Mouse (Mus musculus): ENCODE measurements around the gene Gys2. TPM values are rescaled to one million over a fixed set of nuclear protein-coding genes. Genes with fewer than 3 reads are reported as not detected.
"Not testable (repeated sequence)": the region's sequence is repeated elsewhere in the genome, so short reads cannot be mapped to it uniquely, and the experiment has no call there.

Gene Gys2
- total RNA-seq (2014; rRNA removed) (0.10 and 0.18 TPM in 2 replicates), polyA plus RNA-seq (2015; fragmentation: Nextera tagmentation; extraction: Ambion mirVana) (0.38 TPM in 1 of 2 replicates, not detected in the other)

GRCm38 (mm10) chr6:142472801-142473203 lies at the start of gene Gys2:
Gene Gys2 (minus strand): TSS chr6:142473109.
- H3K4me1 ChIP-seq (ENCODE audit: insufficient read depth, low read length) = no peaks in the 10 kb centered on the region
- 52% methylated on average over 4 of the region's 4 CpGs for WGBS
- H3K4me3 ChIP-seq (ENCODE audit: low read length) = no peak within 1 kb of the TSS
- H3K27me3 ChIP-seq (ENCODE audit: insufficient read depth, low read length) = no peaks in the 10 kb centered on the region
- H3K36me3 ChIP-seq (ENCODE audit: insufficient read depth, low read length) = no peaks in the 10 kb centered on the region
- no peak for TF ChIP-seq CTCF (IDR thresholded peaks at IDR 0.05; ENCODE audit: low read depth)
- no peaks in the 10 kb centered on the region for H3K9me3 ChIP-seq (ENCODE audit: low read length)
- no peak within 1 kb of the TSS for H3K27ac ChIP-seq
- DNase-seq (ENCODE audit: low spot score) (no peak), ATAC-seq (no peak)
- no peak within 1 kb of the TSS for H3K4me2 ChIP-seq (ENCODE audit: low read depth, low read length)
- H3K9ac ChIP-seq (replicated peaks; ENCODE audit: low read length) = no peak within 1 kb of the TSS

GRCm38 (mm10) chr6:142521591-142522110 lies 48.7 kb upstream of the Gys2 start:
- ATAC-seq = no peak
- no peak for TF ChIP-seq CTCF (IDR thresholded peaks at IDR 0.05; ENCODE audit: low read depth)
- WGBS = 83% methylated on average over 12 of the region's 12 CpGs

GRCm38 (mm10) chr6:142519110-142519509 lies 46.2 kb upstream of the Gys2 start:
- peak; percentile 86 for DNase-seq (ENCODE audit: low spot score)
- peak; percentile 82 for TF ChIP-seq CTCF (IDR thresholded peaks at IDR 0.05; ENCODE audit: low read depth)
- WGBS = 13% methylated on average over 6 of the region's 6 CpGs

More at GRCm38 (mm10) chr6:142521591-142522110, 48.7 kb upstream of the Gys2 start:
- no peaks in the 10 kb centered on the region for H3K36me3 ChIP-seq (ENCODE audit: insufficient read depth, low read length)
- no peak overlapping the region for H3K27ac ChIP-seq
- no peak overlapping the region for H3K4me3 ChIP-seq (ENCODE audit: low read length)
- H3K27me3 ChIP-seq (ENCODE audit: insufficient read depth, low read length) = no peaks in the 10 kb centered on the region
- no peak overlapping the region for H3K9ac ChIP-seq (replicated peaks; ENCODE audit: low read length)
- H3K4me1 ChIP-seq (ENCODE audit: insufficient read depth, low read length) = no peaks in the 10 kb centered on the region
- no peak for DNase-seq (ENCODE audit: low spot score)
- no peaks in the 10 kb centered on the region for H3K9me3 ChIP-seq (ENCODE audit: low read length)
- H3K4me2 ChIP-seq (ENCODE audit: low read depth, low read length) = no peak overlapping the region

GRCm38 (mm10) chr6:142515379-142515778 lies 42.5 kb upstream of the Gys2 start:
- not testable (repeated sequence) for H3K9me3 ChIP-seq (ENCODE audit: low read length); H3K4me2 ChIP-seq (ENCODE audit: low read depth, low read length); H3K4me3 ChIP-seq (ENCODE audit: low read length); ATAC-seq; H3K36me3 ChIP-seq (ENCODE audit: insufficient read depth, low read length); H3K9ac ChIP-seq (replicated peaks; ENCODE audit: low read length); DNase-seq (ENCODE audit: low spot score); H3K27ac ChIP-seq; H3K4me1 ChIP-seq (ENCODE audit: insufficient read depth, low read length); H3K27me3 ChIP-seq (ENCODE audit: insufficient read depth, low read length)
- 71% methylated on average over 8 of the region's 9 CpGs for WGBS

More at GRCm38 (mm10) chr6:142519110-142519509, 46.2 kb upstream of the Gys2 start:
- H3K9ac ChIP-seq (replicated peaks; ENCODE audit: low read length) = no peak overlapping the region
- no peak overlapping the region for H3K4me2 ChIP-seq (ENCODE audit: low read depth, low read length)
- H3K4me1 ChIP-seq (ENCODE audit: insufficient read depth, low read length) = no peaks in the 10 kb centered on the region
- H3K4me3 ChIP-seq (ENCODE audit: low read length) = no peak overlapping the region
- ATAC-seq = peak; percentile 82
- no peak overlapping the region for H3K27ac ChIP-seq
- no peaks in the 10 kb centered on the region for H3K36me3 ChIP-seq (ENCODE audit: insufficient read depth, low read length)
- H3K27me3 ChIP-seq (ENCODE audit: insufficient read depth, low read length) = no peaks in the 10 kb centered on the region
- H3K9me3 ChIP-seq (ENCODE audit: low read length) = no peaks in the 10 kb centered on the region

GRCm38 (mm10) chr6:142514912-142515311 lies 42.0 kb upstream of the Gys2 start:
- Histone ChIP-seq H3K36me3 (ENCODE audit: insufficient read depth, low read length) (no peaks in the 10 kb centered on the region), H3K9ac (replicated peaks; ENCODE audit: low read length) (no peak overlapping the region), H3K9me3 (ENCODE audit: low read length) (no peaks in the 10 kb centered on the region), H3K4me2 (ENCODE audit: low read depth, low read length) (no peak overlapping the region), H3K4me3 (ENCODE audit: low read length) (no peak overlapping the region), H3K4me1 (ENCODE audit: insufficient read depth, low read length) (no peaks in the 10 kb centered on the region), H3K27me3 (ENCODE audit: insufficient read depth, low read length) (0 out of 2 replicates have a peak, but pooled peaks cover 4% of the 10 kb centered on the region), H3K27ac (no peak overlapping the region)
- peak; percentile 59 for TF ChIP-seq CTCF (IDR thresholded peaks at IDR 0.05; ENCODE audit: low read depth)
- no peak for ATAC-seq
- WGBS = 9% methylated on average over 10 of the region's 10 CpGs
- DNase-seq (ENCODE audit: low spot score) = peak; percentile 61

GRCm38 (mm10) chr6:142512902-142513301 lies 40.0 kb upstream of the Gys2 start:
- Histone ChIP-seq H3K27ac (no peak overlapping the region), H3K9ac (replicated peaks; ENCODE audit: low read length) (no peak overlapping the region), H3K4me3 (ENCODE audit: low read length) (no peak overlapping the region), H3K4me2 (ENCODE audit: low read depth, low read length) (no peak overlapping the region), H3K4me1 (ENCODE audit: insufficient read depth, low read length) (no peaks in the 10 kb centered on the region), H3K36me3 (ENCODE audit: insufficient read depth, low read length) (no peaks in the 10 kb centered on the region), H3K9me3 (ENCODE audit: low read length) (no peaks in the 10 kb centered on the region), H3K27me3 (ENCODE audit: insufficient read depth, low read length) (0 out of 2 replicates have a peak, but pooled peaks cover 4% of the 10 kb centered on the region)
- ATAC-seq (no peak), DNase-seq (ENCODE audit: low spot score) (no peak)
- 58% methylated on average over 3 of the region's 3 CpGs for WGBS
- TF ChIP-seq CTCF (IDR thresholded peaks at IDR 0.05; ENCODE audit: low read depth) = no peak

- no peak for TF ChIP-seq CTCF (IDR thresholded peaks at IDR 0.05; ENCODE audit: low read depth)
- 26% methylated on average over 12 of the region's 12 CpGs for WGBS
- H3K27me3 ChIP-seq (ENCODE audit: insufficient read depth, low read length) = 0 out of 2 replicates have a peak, but pooled peaks cover 4% of the 10 kb centered on the region
Measured at GRCm38 (mm10) chr6:142511516-142512135, 38.7 kb upstream of the Gys2 start.

More at GRCm38 (mm10) chr6:142511516-142512135, 38.7 kb upstream of the Gys2 start:
- Histone ChIP-seq H3K4me2 (ENCODE audit: low read depth, low read length) (no peak overlapping the region), H3K4me3 (ENCODE audit: low read length) (no peak overlapping the region), H3K36me3 (ENCODE audit: insufficient read depth, low read length) (no peaks in the 10 kb centered on the region), H3K27ac (no peak overlapping the region), H3K4me1 (ENCODE audit: insufficient read depth, low read length) (no peaks in the 10 kb centered on the region), H3K9me3 (ENCODE audit: low read length) (no peaks in the 10 kb centered on the region), H3K9ac (replicated peaks; ENCODE audit: low read length) (no peak overlapping the region)
- ATAC-seq (no peak), DNase-seq (ENCODE audit: low spot score) (no peak)
